In genomic region chr7:63865911-63866310, GRCm38 (mm10) we compare ENCODE assay signal across 32 mouse cellular contexts. TPM values are rescaled to one million over a fixed set of nuclear protein-coding genes. Genes with fewer than 3 reads are reported as not detected.
DNase-seq lines count a peak whose midpoint lies in the region; ATAC-seq and TF ChIP-seq lines count a peak whose summit lies in the region.
"Had no signal": no experiment of that assay in that cellular context is flagged by ENCODE, and none has a peak within 500 bp of the region (broad histone marks: within the 10 kb centered on the region; RNA-seq: fewer than 3 reads in every experiment).

No protein-coding gene starts in this region.

- peak; percentile 34 to 44 for DNase-seq in adrenal gland, postnatal 36 days
- DNase-seq in adrenal gland, adult 8-10 months, result no peak
- DNase-seq in kidney, postnatal 0 days (ENCODE audit: low spot score), result no peak
- DNase-seq in kidney, adult 11 months, result no peak
- DNase-seq in stomach, postnatal 0 days (ENCODE audit: low spot score), result peak; percentile 40
- DNase-seq in layer of hippocampus, adult 9-11 months, result no peak
- DNase-seq: adrenal gland, postnatal 25 days; cerebellum, adult 11 months; cerebellum, adult 9-11 months; cerebellum, postnatal 25 days; forebrain, postnatal 0 days; gastrocnemius, adult 2 months; gastrocnemius, postnatal 14 days; heart, adult 18-20 months; heart, postnatal 10 days had no signal

- TF ChIP-seq EP300 in stomach, postnatal 0 days (optimal IDR thresholded peaks at IDR 0.05), result no peak

- H3K9ac ChIP-seq in kidney, postnatal 0 days (ENCODE audit: low read depth, low read length), result no peak overlapping the region
- no peak overlapping the region for H3K9ac ChIP-seq in stomach, postnatal 0 days (ENCODE audit: low read length)
- H3K9ac ChIP-seq: embryonic facial prominence, embryonic 12.5 days; embryonic facial prominence, embryonic 15.5 days; forebrain, postnatal 0 days; heart, embryonic 12.5 days; heart, embryonic 15.5 days; hindbrain, embryonic 13.5 days; intestine, embryonic 15.5 days had no signal

- no peaks in the 10 kb centered on the region for H3K36me3 ChIP-seq in kidney, postnatal 0 days (ENCODE audit: insufficient read depth, low read length)
- no peaks in the 10 kb centered on the region for H3K36me3 ChIP-seq in stomach, postnatal 0 days (ENCODE audit: control insufficient read depth, insufficient read depth, low read length)
- H3K36me3 ChIP-seq: embryonic facial prominence, embryonic 12.5 days; embryonic facial prominence, embryonic 15.5 days; heart, embryonic 12.5 days; heart, embryonic 15.5 days; hindbrain, embryonic 10.5 days; hindbrain, embryonic 13.5 days; intestine, embryonic 15.5 days had no signal

- ATAC-seq in kidney, postnatal 0 days (replicated peaks; ENCODE audit: low FRiP score, low read depth), result peak; percentile 51; the same call in 1 of the 2 replicates
- ATAC-seq in stomach, postnatal 0 days (ENCODE audit: low FRiP score, low TSS enrichment), result peak; percentile 81
- ATAC-seq: CD4-positive, CD25-positive, alpha-beta regulatory T cell, adult 4 months; forebrain, embryonic 14.5 days; forebrain, postnatal 0 days; hindbrain, embryonic 16.5 days; intestine, embryonic 15.5 days had no signal

- no peaks in the 10 kb centered on the region for H3K27me3 ChIP-seq in kidney, postnatal 0 days (ENCODE audit: insufficient read depth, low read length)
- H3K27me3 ChIP-seq in stomach, postnatal 0 days (ENCODE audit: control insufficient read depth, insufficient read depth, low read length), result no peaks in the 10 kb centered on the region
- H3K27me3 ChIP-seq: embryonic facial prominence, embryonic 12.5 days; embryonic facial prominence, embryonic 15.5 days; heart, embryonic 12.5 days; heart, embryonic 15.5 days; hindbrain, embryonic 13.5 days; intestine, embryonic 15.5 days had no signal

- H3K4me3 ChIP-seq in kidney, postnatal 0 days (replicated peaks; ENCODE audit: low read depth, low read length), result no peak overlapping the region
- H3K4me3 ChIP-seq in stomach, postnatal 0 days (ENCODE audit: low read depth, low read length), result no peak overlapping the region
- H3K4me3 ChIP-seq: embryonic facial prominence, embryonic 12.5 days; embryonic facial prominence, embryonic 15.5 days; gastrocnemius, adult 2 months; heart, embryonic 12.5 days; heart, embryonic 15.5 days; hindbrain, embryonic 10.5 days; hindbrain, embryonic 13.5 days; intestine, embryonic 15.5 days had no signal

- H3K27ac ChIP-seq in kidney, postnatal 0 days, result no peak overlapping the region
- H3K27ac ChIP-seq in stomach, postnatal 0 days (replicated peaks), result no peak overlapping the region
- H3K27ac ChIP-seq: embryonic facial prominence, embryonic 12.5 days; embryonic facial prominence, embryonic 15.5 days; gastrocnemius, adult 2 months; heart, embryonic 15.5 days; hindbrain, embryonic 10.5 days; hindbrain, embryonic 13.5 days; intestine, embryonic 15.5 days had no signal

- H3K4me2 ChIP-seq in kidney, postnatal 0 days (ENCODE audit: low read length), result no peak overlapping the region
- no peak overlapping the region for H3K4me2 ChIP-seq in stomach, postnatal 0 days (replicated peaks; ENCODE audit: low read depth)
- H3K4me2 ChIP-seq: embryonic facial prominence, embryonic 12.5 days; embryonic facial prominence, embryonic 15.5 days; heart, embryonic 12.5 days; heart, embryonic 15.5 days; hindbrain, embryonic 13.5 days; intestine, embryonic 15.5 days had no signal

- WGBS in kidney, postnatal 0 days, result 83% methylated on average over 4 of the region's 4 CpGs
- WGBS in stomach, postnatal 0 days, result 77% methylated on average over 4 of the region's 4 CpGs

- H3K4me1 ChIP-seq in kidney, postnatal 0 days (replicated peaks; ENCODE audit: insufficient read depth, low read length), result no peaks in the 10 kb centered on the region
- no peaks in the 10 kb centered on the region for H3K4me1 ChIP-seq in stomach, postnatal 0 days (replicated peaks; ENCODE audit: control insufficient read depth, insufficient read depth)
- H3K4me1 ChIP-seq: embryonic facial prominence, embryonic 12.5 days; embryonic facial prominence, embryonic 15.5 days; heart, embryonic 15.5 days; hindbrain, embryonic 10.5 days; hindbrain, embryonic 13.5 days; intestine, embryonic 15.5 days had no signal

- no peak for TF ChIP-seq CTCF in kidney, postnatal 0 days (IDR thresholded peaks at IDR 0.05; ENCODE audit: low read depth)
- TF ChIP-seq CTCF in stomach, postnatal 0 days (IDR thresholded peaks at IDR 0.05; ENCODE audit: low read depth), result no peak

- no peaks in the 10 kb centered on the region for H3K9me3 ChIP-seq in kidney, postnatal 0 days (replicated peaks; ENCODE audit: low read length)
- H3K9me3 ChIP-seq in stomach, postnatal 0 days (ENCODE audit: control insufficient read depth, low read length), result no peaks in the 10 kb centered on the region
- H3K9me3 ChIP-seq: embryonic facial prominence, embryonic 12.5 days; embryonic facial prominence, embryonic 15.5 days; heart, embryonic 12.5 days; heart, embryonic 15.5 days; hindbrain, embryonic 10.5 days; hindbrain, embryonic 13.5 days; intestine, embryonic 15.5 days had no signal

RNA-seq across cellular contexts. Expression of gene E030018B13Rik, which starts 50.7 kb away (rescaled TPM):
- not detected for total RNA-seq in adrenal gland, postnatal 36 days (2021)
- total RNA-seq in adrenal gland, adult 8-10 months (2022), result under 1 TPM in 1 of 4 experiments, not detected in 3; 0.45 TPM
- not detected in 2 replicates for polyA plus RNA-seq in kidney, postnatal 0 days (2015; fragmentation: Nextera tagmentation; extraction: Ambion mirVana)
- not detected in 2 replicates for polyA plus RNA-seq in stomach, postnatal 0 days (2015; fragmentation: Nextera tagmentation; extraction: Ambion mirVana)
- total RNA-seq: adrenal gland, postnatal 25 days; common myeloid progenitor, adult 5-6 weeks; forebrain, postnatal 0 days; gastrocnemius, postnatal 14 days; gastrocnemius, postnatal 4 days; heart, adult 18-20 months; heart, postnatal 10 days; heart, postnatal 36 days; MEL had no signal
- polyA plus RNA-seq: CD4-positive, CD25-positive, alpha-beta regulatory T cell, adult 4 months; cerebellum, adult 2 months; embryonic facial prominence, embryonic 12.5 days; forebrain, embryonic 11.5 days; forebrain, embryonic 14.5 days; forebrain, postnatal 0 days; frontal cortex, adult 2 months; heart, embryonic 12.5 days; hindbrain, embryonic 10.5 days; hindbrain, embryonic 13.5 days; hindbrain, embryonic 16.5 days; intestine, embryonic 15.5 days had no signal

Comparison
In these comparisons a context has a peak if more than half of its experiments do, and no peak if none do; other contexts are left out.
1. DNase-seq: peak in adrenal gland, postnatal 36 days (2 of 2) and stomach, postnatal 0 days (single experiment); none in adrenal gland, adult 8-10 months (single experiment), kidney, postnatal 0 days (single experiment), kidney, adult 11 months (single experiment) and layer of hippocampus, adult 9-11 months (single experiment).